Mouse (Mus musculus) left cerebral cortex, postnatal 14 days (tissue): ENCODE measurements around the gene Rspo4. TPM values are rescaled to one million over a fixed set of nuclear protein-coding genes. Genes with fewer than 3 reads are reported as not detected.

ENCODE experiments used
- DNase-seq, 2 experiments: peaks; one replicate each; pipeline ENCODE4 v3.0.0; 2021 to 2022; ENCODE audit warnings: low spot score in 2 of 2, mixed read lengths in 1 of 2
- intact Hi-C: fragments of 180-260 bp; cut with DNase I; formaldehyde crosslinking; loops from one replicate; pipeline ENCODE4 v1.15.1; 2025
- total RNA-seq, 2 experiments: library from RNA; stranded (reverse); gene quantifications; 2 replicates each; pipeline ENCODE4 v1.2.3; 2021

Rspo4 gene
- total RNA-seq, 2 experiments from 2014 or later: 0.13 TPM; not detected in 1

DNA sequence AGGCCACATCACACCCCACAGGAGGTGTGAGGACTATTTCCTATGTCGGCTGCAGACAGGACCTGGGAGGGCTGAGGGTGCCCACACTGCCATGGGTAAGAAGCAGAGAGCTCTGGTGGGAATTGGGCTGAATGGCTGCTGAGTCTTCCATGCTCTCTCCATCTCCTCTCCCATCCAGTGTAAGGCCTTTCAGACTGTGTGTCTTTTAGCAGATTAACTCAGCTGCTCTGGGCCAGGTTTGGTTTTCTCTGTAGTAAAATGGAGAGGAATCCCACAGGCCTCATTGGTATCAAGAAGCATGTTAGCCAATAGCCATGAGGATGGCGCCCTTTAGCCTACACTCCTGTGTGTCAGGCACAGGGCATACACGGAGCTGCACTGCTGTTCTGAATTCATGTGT is 66.7 kb downstream of the Rspo4 start:
- DNase-seq: no peak
- intact Hi-C loops: no loop called here

DNA sequence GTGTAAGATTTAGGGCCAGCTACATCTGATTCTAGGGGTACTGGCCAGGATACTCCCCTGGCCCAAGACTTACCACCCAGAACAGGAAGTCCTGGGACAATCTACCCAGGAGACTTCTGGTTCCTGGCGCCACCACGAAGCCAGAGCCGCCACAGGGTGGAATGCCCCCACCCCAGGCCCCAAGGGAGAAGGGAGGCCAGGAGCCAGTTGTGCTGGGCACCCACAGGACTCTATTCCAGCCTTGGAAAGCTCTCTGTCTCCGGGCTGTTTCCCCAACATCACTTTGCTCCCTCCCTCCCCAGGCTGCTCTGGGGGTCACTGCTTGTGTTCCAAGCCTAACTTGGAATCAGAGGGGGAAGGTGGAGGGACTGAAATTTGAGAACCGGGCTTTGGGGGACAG is 67.8 kb downstream of the Rspo4 start:
- DNase-seq: no peak
- intact Hi-C loops: no loop called here

DNA sequence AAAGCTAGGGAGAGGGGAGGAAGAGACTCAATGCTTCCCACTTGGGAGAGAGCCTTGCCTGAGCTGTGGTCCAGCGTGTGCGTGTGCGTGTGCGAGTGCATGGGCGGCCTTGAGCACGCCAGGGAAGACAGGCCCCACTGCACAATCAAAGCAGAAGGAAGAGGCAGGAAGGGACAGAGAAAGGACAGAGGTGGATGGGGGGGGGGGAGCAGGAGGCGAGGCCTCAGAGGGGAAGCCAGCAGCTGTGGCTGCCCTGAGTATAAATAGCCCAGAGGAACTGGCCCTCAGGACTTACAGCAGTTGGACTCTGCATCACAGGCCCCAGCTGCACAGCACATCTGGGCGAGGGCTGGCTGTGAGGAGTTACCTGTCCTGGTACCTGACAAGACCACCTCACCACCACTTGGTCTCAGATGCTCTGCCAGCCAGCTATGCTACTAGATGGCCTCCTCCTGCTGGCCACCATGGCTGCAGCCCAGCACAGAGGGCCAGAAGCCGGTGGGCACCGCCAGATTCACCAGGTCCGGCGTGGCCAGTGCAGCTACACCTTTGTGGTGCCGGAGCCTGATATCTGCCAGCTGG is 68.3 kb downstream of the Rspo4 start, which contains the start of gene Angpt4:
Gene Angpt4, plus strand, starts transcription at position 292 of the 582 bp plus-strand sequence.
- intact Hi-C loops: no loop called here
- no peak for DNase-seq

DNA sequence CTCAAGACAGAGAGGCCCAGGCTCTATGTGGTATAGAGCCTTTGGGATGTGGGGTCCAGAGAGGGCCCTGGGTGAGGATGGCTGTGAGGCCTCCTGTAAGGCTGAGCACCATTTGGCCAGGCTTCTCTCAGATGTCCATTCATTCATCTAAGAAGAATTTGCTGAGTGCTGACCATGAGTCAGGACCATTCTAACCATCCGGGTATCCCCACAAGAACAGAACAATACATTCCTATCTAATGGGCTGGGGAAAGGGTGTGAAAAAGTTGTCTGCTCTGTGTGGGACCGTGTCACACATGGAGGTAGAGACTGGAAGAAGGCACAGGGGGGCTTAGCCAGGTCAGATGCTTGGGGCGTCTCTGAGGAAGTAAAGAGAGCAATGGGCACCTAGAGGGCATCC is 69.0 kb downstream of the Rspo4 start:
- intact Hi-C loops: no loop called here
- no peak for DNase-seq

DNA sequence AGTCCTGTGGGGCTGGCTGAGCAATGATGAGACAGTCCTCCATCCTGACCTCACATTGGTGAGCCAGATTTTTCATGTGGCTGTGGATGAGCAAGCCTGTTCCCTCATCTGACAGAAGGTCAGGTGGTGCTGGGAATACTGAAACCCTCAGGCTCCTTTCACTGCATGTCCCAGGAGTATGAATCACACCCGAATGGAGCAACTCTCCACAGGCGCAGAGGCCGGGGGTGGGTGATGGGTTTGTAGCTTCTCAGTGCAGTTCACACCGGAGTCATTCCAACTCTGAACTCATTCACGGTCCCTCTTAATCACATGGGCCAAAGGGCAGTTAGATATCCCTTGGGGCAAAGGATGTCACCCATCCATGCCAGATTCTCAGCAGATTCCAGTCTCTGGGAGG is 71.4 kb downstream of the Rspo4 start:
- DNase-seq: no peak
- intact Hi-C loops: no loop called here

DNA sequence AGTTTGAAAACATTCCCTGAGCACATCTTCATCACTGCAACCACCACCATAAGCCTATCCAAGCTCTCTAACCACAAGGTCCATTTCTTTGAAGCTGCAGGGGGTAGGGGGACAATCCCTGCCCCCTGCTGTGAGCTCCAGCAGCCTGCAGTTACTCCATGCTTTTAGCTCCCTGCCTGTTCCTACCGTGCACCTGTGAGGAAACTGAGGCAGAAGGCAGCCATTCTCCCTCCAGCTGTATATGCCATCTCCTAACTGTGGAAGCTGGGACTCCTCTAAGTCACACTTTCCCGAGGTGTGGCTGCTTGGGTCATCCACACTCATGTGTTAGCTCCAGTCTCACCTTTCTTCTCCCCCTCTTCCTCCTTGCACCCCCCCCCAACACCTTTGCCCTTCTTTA is 72.4 kb downstream of the Rspo4 start:
- intact Hi-C loops: no loop called here

DNA sequence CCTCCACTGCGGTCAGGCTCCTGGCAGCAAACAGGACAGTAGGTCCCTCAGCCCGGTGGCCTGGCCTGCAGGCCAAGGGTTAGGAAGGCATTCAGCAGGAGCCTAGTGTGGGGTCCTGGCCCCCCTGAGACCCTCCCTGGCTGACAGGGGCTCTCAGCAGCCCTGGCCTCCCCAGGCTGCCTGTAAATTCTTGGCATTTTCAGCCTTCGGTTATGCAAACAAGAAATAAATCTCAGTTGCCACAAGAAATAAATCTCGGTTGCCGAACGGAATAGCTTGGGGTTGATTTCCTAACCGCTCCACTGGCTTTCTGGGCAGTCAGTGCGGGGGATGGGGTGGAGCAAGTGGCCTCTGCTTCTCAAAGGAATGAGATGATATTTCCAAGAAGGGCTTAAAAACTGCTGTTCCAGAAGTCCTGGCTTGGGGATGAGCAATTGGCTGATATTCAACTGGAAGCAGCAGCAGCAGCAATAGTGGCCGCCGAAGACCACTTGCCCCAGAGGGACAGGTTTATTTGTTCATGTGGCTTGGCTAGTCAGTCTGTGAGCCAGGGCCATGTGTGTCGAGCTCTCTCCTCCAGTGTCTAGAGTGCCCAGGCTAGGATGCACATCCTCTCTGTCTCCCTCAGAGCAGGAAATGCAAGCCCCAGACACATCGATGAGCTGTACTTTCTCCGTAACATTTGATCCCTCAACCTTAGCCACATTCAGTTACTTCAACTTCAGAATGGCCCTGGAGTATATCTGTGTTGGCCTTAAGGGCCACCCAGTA is 73.5 kb downstream of the Rspo4 start:
- intact Hi-C loops: no loop called here
- no peak for DNase-seq

More for the DNA sequence above, 72.4 kb downstream of the Rspo4 start:
- no peak for DNase-seq

DNA sequence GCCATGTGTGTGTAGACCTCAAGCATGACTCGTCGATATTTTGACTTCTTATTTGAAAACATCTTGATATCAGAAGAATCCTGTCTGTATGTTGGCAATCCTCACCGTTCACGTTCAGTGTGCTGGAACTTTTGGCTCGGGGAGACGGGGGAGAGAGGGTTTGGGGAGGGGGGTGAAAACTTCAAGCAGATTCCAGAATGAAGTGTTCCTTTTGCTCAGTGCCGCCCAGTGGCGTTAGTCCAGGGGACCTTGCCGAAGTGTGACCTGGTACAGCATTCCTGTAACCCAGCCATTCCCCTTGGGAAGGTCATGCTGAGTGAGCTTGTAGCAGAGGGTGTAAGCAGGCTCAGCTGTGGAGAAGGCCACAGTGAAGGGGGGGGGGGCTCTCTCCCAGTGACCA is 76.4 kb downstream of the Rspo4 start:
- intact Hi-C loops: no loop called here
- no peak for DNase-seq

DNA sequence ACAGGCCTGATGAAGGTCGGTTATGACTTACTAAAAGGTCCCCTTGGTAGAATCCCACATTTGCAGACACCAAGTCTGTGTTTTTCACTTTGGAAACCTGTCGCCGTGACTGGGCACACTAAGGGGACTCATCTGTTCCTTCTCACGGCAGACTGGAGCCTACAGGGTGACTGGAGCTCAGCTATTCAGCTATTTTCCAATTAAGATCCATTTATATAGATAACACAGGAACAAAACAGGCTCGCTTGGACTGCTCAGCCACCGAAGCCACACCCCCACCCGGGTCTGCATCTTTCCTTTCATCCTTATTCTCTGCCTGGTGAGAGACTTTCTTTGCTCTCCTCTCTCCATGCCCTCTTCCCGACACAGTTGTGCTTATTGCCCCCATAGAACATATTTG is 78.3 kb downstream of the Rspo4 start:
- no peak for DNase-seq
- intact Hi-C loops: no loop called here

DNA sequence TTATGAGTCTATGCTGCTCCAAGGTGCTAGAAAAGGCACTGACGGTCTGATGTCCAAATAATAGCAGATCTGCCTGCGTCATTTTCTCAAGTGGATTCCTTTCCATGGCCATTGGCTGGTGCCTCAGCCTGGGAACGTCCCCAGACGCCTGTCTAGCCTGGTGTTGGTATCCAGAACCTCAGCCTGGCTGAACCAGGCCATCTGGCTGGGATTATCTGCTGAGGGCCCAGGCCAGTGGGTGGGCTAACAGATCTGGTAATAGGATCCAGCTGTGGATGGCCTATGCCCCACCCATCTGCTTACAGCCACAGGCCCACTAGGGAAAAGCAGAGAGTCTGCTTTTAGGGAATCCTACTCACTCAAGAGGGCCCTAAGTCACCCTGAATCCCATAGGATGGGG is 78.9 kb downstream of the Rspo4 start:
- DNase-seq: no peak
- intact Hi-C loops: no loop called here

Other genes starting within 250 kb of the Rspo4 start
- gene Snph, start 210.3 kb upstream of the Rspo4 start, total RNA-seq: 100 to 1,000 TPM; 230 to 236 TPM
- gene Rad21l, start 174.4 kb upstream of the Rspo4 start, total RNA-seq: under 1 TPM; 0.35 to 0.47 TPM
- gene Tmem74b, start 140.9 kb upstream of the Rspo4 start, total RNA-seq: 1 to 10 TPM; 6.8 to 8.1 TPM
- gene Psmf1, start 98.7 kb upstream of the Rspo4 start, total RNA-seq: 10 to 100 TPM; 43.4 to 44.5 TPM
- under 1 TPM; 0.20 to 0.23 TPM for gene Angpt4, start 68.3 kb downstream of the Rspo4 start, total RNA-seq
- gene Fam110a, start 137.3 kb downstream of the Rspo4 start, total RNA-seq: 1 to 10 TPM; 5.0 to 6.8 TPM
- 1 to 10 TPM; 3.8 to 3.9 TPM for gene Slc52a3, start 153.6 kb downstream of the Rspo4 start, total RNA-seq
- gene Scrt2, start 238.6 kb downstream of the Rspo4 start, total RNA-seq: 1 to 10 TPM; 9.0 to 9.1 TPM